Mouse (Mus musculus) intestine, embryonic 15.5 days (tissue): Measurements from ENCODE around the gene Rcsd1. TPM values are rescaled to one million over a fixed set of nuclear protein-coding genes. Genes with fewer than 3 reads are reported as not detected.
"Not testable (repeated sequence)": the region's sequence is repeated elsewhere in the genome, so short reads cannot be mapped to it uniquely, and the experiment has no call there.

Experiments
- ATAC-seq: fragments of 200-750 bp; cut with Nextera tagmentation; 2 replicates; pipeline ENCODE4 v1.8.0; 2017; ENCODE audit warnings: moderate TSS enrichment, moderate library complexity
- H3K27ac ChIP-seq: fragments of 300-500 bp; sonication (generic); 2 replicates; pipeline ENCODE4 v1.5.1; 2015; ENCODE audit warnings: mild to moderate bottlenecking, inconsistent platforms
- H3K27me3 ChIP-seq: fragments of 300-500 bp; sonication (generic); replicated peaks from 2 replicates; pipeline ENCODE4 v1.6.1; 2015; ENCODE audit warnings: inconsistent platforms
- H3K36me3 ChIP-seq: fragments of 300-500 bp; sonication (generic); 2 replicates; pipeline ENCODE4 v1.6.1; 2015; ENCODE audit warnings: inconsistent platforms
- H3K4me1 ChIP-seq: fragments of 300-500 bp; sonication (generic); replicated peaks from 2 replicates; pipeline ENCODE4 v1.6.1; 2015; ENCODE audit warnings: inconsistent platforms
- H3K4me2 ChIP-seq: fragments of 300-500 bp; sonication (generic); replicated peaks from 2 replicates; pipeline ENCODE4 v1.6.1; 2015; ENCODE audit warnings: mild to moderate bottlenecking, inconsistent platforms
- H3K4me3 ChIP-seq: fragments of 300-500 bp; sonication (generic); replicated peaks from 2 replicates; pipeline ENCODE4 v1.5.1; 2015; ENCODE audit warnings: inconsistent platforms
- H3K9ac ChIP-seq: fragments of 300-500 bp; sonication (generic); 2 replicates; pipeline ENCODE4 v1.6.1; 2015; ENCODE audit warnings: inconsistent platforms
- H3K9me3 ChIP-seq: fragments of 300-500 bp; sonication (generic); 2 replicates; pipeline ENCODE4 v1.6.1; 2016; ENCODE audit warnings: inconsistent platforms
- WGBS: fragments of 180-500 bp; shearing (Covaris S2); methylation state at CpG from one replicate; pipeline ENCODE4 v1.1.7; 2015; 5-methylcytosine and 5-hydroxymethylcytosine counted together
- polyA plus RNA-seq: library from polyadenylated mRNA; unstranded; fragments of >200 nt; fragmentation: Nextera tagmentation; extraction: Ambion mirVana; gene quantifications from 2 replicates; pipeline ENCODE4 v1.2.1, GENCODE M21; 2015

Gene Rcsd1
- polyA plus RNA-seq, 1 experiment from 2014 or later: 33.8 TPM

- Histone ChIP-seq H3K27ac (no peak overlapping the region), H3K27me3 (no peaks in the 10 kb centered on the region)
- 75% methylated on average over 18 of the region's 18 CpGs for WGBS
These were observed 27.3 kb downstream of the Rcsd1 start for GRCm38 (mm10) chr1:165682056-165682853.

DNA sequence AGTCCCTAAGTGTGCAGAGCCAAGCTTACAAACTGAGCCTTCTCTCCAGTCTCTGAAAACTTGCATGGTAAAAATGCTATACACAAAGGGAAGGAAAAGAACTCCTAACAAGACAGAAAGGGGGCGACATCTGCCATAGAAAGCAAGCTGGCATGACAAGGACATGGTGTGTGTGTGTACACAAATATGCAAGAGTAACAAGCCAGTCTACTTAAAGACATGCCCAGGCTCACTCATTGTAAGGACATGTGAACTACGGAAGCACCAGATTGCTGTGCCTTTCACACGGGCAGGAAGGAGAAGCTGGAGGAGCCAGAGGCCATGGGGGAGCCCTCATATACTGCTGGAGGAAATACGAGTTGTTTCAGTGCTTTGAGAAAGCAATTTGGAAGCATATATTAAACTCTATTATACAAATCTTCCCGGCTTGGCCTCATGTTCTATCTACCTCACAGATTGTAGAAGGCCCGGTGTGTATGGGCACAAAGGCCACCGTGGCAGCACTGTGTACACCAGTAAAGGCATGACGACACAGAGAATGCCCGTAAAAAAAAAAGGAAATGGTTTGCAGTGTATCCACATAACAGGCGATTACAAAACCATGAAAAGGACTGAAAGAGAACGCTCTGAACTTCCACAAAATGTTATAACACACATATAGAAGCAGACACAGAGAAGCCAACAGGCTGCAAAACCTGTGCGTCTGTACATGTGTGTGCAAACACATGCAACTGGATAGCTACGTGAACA lies 28.3 kb downstream of the Rcsd1 start:
- Histone ChIP-seq H3K4me2 (no peak overlapping the region), H3K9me3 (no peaks in the 10 kb centered on the region), H3K4me1 (peaks cover 13% of the 10 kb centered on the region), H3K27ac (no peak overlapping the region), H3K9ac (no peak overlapping the region), H3K36me3 (no peaks in the 10 kb centered on the region), H3K4me3 (no peak overlapping the region), H3K27me3 (no peaks in the 10 kb centered on the region)
- ATAC-seq: no peak
- 64% methylated on average over 13 of the region's 13 CpGs for WGBS

More at GRCm38 (mm10) chr1:165682056-165682853, 27.3 kb downstream of the Rcsd1 start:
- Histone ChIP-seq H3K4me1 (peaks cover 13% of the 10 kb centered on the region), H3K36me3 (no peaks in the 10 kb centered on the region), H3K4me3 (no peak overlapping the region), H3K9ac (no peak overlapping the region), H3K9me3 (no peaks in the 10 kb centered on the region), H3K4me2 (no peak overlapping the region)
- ATAC-seq: no peak

GRCm38 (mm10) chr1:165680086-165680485 lies 29.5 kb downstream of the Rcsd1 start:
- peaks cover 11% of the 10 kb centered on the region for H3K4me1 ChIP-seq
- not testable (repeated sequence) for ATAC-seq, H3K27ac ChIP-seq

GRCm38 (mm10) chr1:165679618-165679997 lies 29.9 kb downstream of the Rcsd1 start:
- Histone ChIP-seq H3K27me3 (no peaks in the 10 kb centered on the region), H3K4me1 (peaks cover 7% of the 10 kb centered on the region), H3K4me3 (no peak overlapping the region), H3K9me3 (no peaks in the 10 kb centered on the region), H3K27ac (no peak overlapping the region), H3K9ac (no peak overlapping the region), H3K36me3 (no peaks in the 10 kb centered on the region), H3K4me2 (no peak overlapping the region)
- 53% methylated on average over 3 of the region's 3 CpGs for WGBS
- ATAC-seq: 0 out of 2 replicates have a peak, but pooled peaks have one; percentile 29

More at GRCm38 (mm10) chr1:165680086-165680485, 29.5 kb downstream of the Rcsd1 start:
- not testable (repeated sequence) for H3K4me3 ChIP-seq, H3K36me3 ChIP-seq, H3K4me2 ChIP-seq, H3K9ac ChIP-seq, H3K27me3 ChIP-seq, H3K9me3 ChIP-seq

GRCm38 (mm10) chr1:165678861-165679617 lies 30.5 kb downstream of the Rcsd1 start:
- Histone ChIP-seq H3K4me2 (no peak overlapping the region), H3K36me3 (no peaks in the 10 kb centered on the region), H3K4me3 (no peak overlapping the region), H3K27ac (no peak overlapping the region), H3K9ac (no peak overlapping the region), H3K9me3 (no peaks in the 10 kb centered on the region), H3K27me3 (no peaks in the 10 kb centered on the region), H3K4me1 (peaks cover 7% of the 10 kb centered on the region; the same call in 1 of the 2 replicates)
- 80% methylated on average over 15 of the region's 15 CpGs for WGBS
- no peak for ATAC-seq

- H3K4me3 ChIP-seq: no peak overlapping the region
- WGBS: 77% methylated on average over 4 of the region's 4 CpGs
- H3K27ac ChIP-seq: no peak overlapping the region
- no peaks in the 10 kb centered on the region for H3K27me3 ChIP-seq
- H3K4me2 ChIP-seq: no peak overlapping the region
- H3K9ac ChIP-seq: no peak overlapping the region
- H3K9me3 ChIP-seq: no peaks in the 10 kb centered on the region
- no peaks in the 10 kb centered on the region for H3K36me3 ChIP-seq
- ATAC-seq: no peak
- peaks cover 7% of the 10 kb centered on the region; the same call in 1 of the 2 replicates for H3K4me1 ChIP-seq
These were observed 32.0 kb downstream of the Rcsd1 start for GRCm38 (mm10) chr1:165677558-165677957.

GRCm38 (mm10) chr1:165676993-165677392 lies 32.6 kb downstream of the Rcsd1 start:
- no peak overlapping the region for H3K9ac ChIP-seq
- 84% methylated on average over 3 of the region's 3 CpGs for WGBS
- no peak for ATAC-seq
- H3K9me3 ChIP-seq: no peaks in the 10 kb centered on the region
- H3K4me2 ChIP-seq: no peak overlapping the region
- H3K36me3 ChIP-seq: no peaks in the 10 kb centered on the region
- no peak overlapping the region for H3K4me3 ChIP-seq
- no peak overlapping the region for H3K27ac ChIP-seq
- H3K4me1 ChIP-seq: peaks cover 7% of the 10 kb centered on the region; the same call in 1 of the 2 replicates
- H3K27me3 ChIP-seq: no peaks in the 10 kb centered on the region

GRCm38 (mm10) chr1:165675167-165675566 lies 34.4 kb downstream of the Rcsd1 start:
- ATAC-seq: no peak
- no peak overlapping the region for H3K4me3 ChIP-seq
- H3K9ac ChIP-seq: no peak overlapping the region
- 84% methylated on average over 9 of the region's 9 CpGs for WGBS
- no peaks in the 10 kb centered on the region for H3K36me3 ChIP-seq
- peaks cover 5% of the 10 kb centered on the region; the same call in 1 of the 2 replicates for H3K4me1 ChIP-seq
- H3K27me3 ChIP-seq: no peaks in the 10 kb centered on the region
- no peak overlapping the region for H3K27ac ChIP-seq
- H3K9me3 ChIP-seq: no peaks in the 10 kb centered on the region
- no peak overlapping the region for H3K4me2 ChIP-seq

- peaks cover 2% of the 10 kb centered on the region; the same call in 1 of the 2 replicates for H3K4me1 ChIP-seq
- 82% methylated on average over 9 of the region's 9 CpGs for WGBS
- H3K27me3 ChIP-seq: no peaks in the 10 kb centered on the region
- H3K9ac ChIP-seq: no peak overlapping the region
- H3K36me3 ChIP-seq: no peaks in the 10 kb centered on the region
- H3K4me3 ChIP-seq: no peak overlapping the region
- no peak overlapping the region for H3K4me2 ChIP-seq
- no peaks in the 10 kb centered on the region for H3K9me3 ChIP-seq
- H3K27ac ChIP-seq: no peak overlapping the region
- no peak for ATAC-seq
These were observed 37.2 kb downstream of the Rcsd1 start for GRCm38 (mm10) chr1:165672355-165672754.

- no peak for ATAC-seq
- no peaks in the 10 kb centered on the region for H3K36me3 ChIP-seq
- no peaks in the 10 kb centered on the region; the same call in 1 of the 2 replicates for H3K4me1 ChIP-seq
- H3K4me3 ChIP-seq: no peak overlapping the region
- no peaks in the 10 kb centered on the region for H3K27me3 ChIP-seq
- WGBS: 68% methylated on average over 6 of the region's 6 CpGs
- no peak overlapping the region for H3K9ac ChIP-seq
- no peak overlapping the region for H3K4me2 ChIP-seq
- no peak overlapping the region for H3K27ac ChIP-seq
- H3K9me3 ChIP-seq: no peaks in the 10 kb centered on the region
These were observed 39.5 kb downstream of the Rcsd1 start for GRCm38 (mm10) chr1:165670056-165670455.

DNA sequence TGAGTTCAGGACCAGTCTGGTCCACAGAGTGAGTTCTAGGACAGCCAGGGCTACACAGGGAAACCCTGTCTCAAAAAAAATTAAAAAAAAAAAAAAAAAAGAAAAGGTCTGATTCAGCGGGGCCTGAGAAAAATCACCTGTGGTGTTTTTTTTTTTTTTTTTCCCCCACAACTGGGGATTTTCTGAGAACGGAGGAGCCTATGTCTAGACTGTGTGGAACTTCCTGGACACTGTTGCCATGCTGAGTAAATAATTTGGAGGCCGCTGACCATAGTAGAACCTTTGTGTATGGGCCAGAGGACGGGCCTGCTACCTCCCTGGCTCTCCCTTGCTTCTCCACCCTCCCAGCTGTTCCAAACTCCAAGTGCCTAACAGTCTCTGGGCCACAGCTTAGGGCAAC lies 40.7 kb downstream of the Rcsd1 start:
- H3K27ac ChIP-seq: no peak overlapping the region
- no peak; the same call in 1 of the 2 replicates for ATAC-seq
- 65% methylated on average over 4 of the region's 4 CpGs for WGBS

DNA sequence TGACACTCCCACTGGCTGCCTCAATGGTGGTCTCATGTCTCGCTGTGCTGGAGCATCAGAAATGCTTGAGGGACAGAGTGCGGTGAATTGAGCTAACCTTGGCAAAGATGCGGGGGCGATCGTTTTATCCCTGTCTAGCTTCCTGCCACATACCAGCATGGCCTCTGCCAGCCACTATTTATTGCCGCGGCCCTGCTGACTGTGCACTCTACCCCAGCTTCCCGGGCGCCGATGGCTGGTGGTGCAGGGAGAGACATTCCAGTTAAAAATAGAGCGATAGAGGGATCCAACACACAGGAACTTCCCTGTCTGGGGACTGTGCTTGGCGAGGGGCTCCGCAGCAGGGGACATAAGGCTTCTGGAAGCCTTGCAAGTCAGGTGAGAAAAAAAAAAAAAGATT lies 42.2 kb downstream of the Rcsd1 start:
- H3K27ac ChIP-seq: no peak overlapping the region
- H3K4me3 ChIP-seq: no peak overlapping the region
- no peaks in the 10 kb centered on the region for H3K36me3 ChIP-seq
- WGBS: 46% methylated on average over 13 of the region's 13 CpGs
- H3K4me2 ChIP-seq: no peak overlapping the region
- H3K4me1 ChIP-seq: peaks cover 7% of the 10 kb centered on the region
- no peak for ATAC-seq
- no peaks in the 10 kb centered on the region for H3K27me3 ChIP-seq
- no peaks in the 10 kb centered on the region for H3K9me3 ChIP-seq
- no peak overlapping the region for H3K9ac ChIP-seq

More for the DNA sequence above, 40.7 kb downstream of the Rcsd1 start:
- Histone ChIP-seq H3K27me3 (no peaks in the 10 kb centered on the region), H3K9me3 (no peaks in the 10 kb centered on the region), H3K4me1 (no peaks in the 10 kb centered on the region; the same call in 1 of the 2 replicates), H3K4me3 (no peak overlapping the region), H3K9ac (no peak overlapping the region), H3K4me2 (no peak overlapping the region), H3K36me3 (no peaks in the 10 kb centered on the region)
